Mouse (Mus musculus) limb, embryonic 15.5 days (tissue): ENCODE results near the gene Ralb. TPM values are rescaled to one million over a fixed set of nuclear protein-coding genes. Genes with fewer than 3 reads are reported as not detected.

Experiments
- ATAC-seq: fragments of 200-750 bp; cut with Nextera tagmentation; 2 replicates; pipeline ENCODE4 v1.8.0; 2017; ENCODE audit warnings: low read depth, moderate TSS enrichment; ENCODE audit not compliant: insufficient number of reproducible peaks, low FRiP score, low TSS enrichment
- H3K27ac ChIP-seq: fragments of 300-500 bp; sonication (generic); 2 replicates; pipeline ENCODE4 v1.5.1; 2015; ENCODE audit warnings: moderate library complexity, mild to moderate bottlenecking, inconsistent platforms
- H3K27me3 ChIP-seq: fragments of 300-500 bp; sonication (generic); 2 replicates; pipeline ENCODE4 v1.6.1; 2015; ENCODE audit warnings: inconsistent platforms
- H3K36me3 ChIP-seq: fragments of 300-500 bp; sonication (generic); 2 replicates; pipeline ENCODE4 v1.6.1; 2015; ENCODE audit warnings: inconsistent platforms
- H3K4me1 ChIP-seq: fragments of 300-500 bp; sonication (generic); 2 replicates; pipeline ENCODE4 v1.6.1; 2015; ENCODE audit warnings: inconsistent platforms
- H3K4me2 ChIP-seq: fragments of 300-500 bp; sonication (generic); 2 replicates; pipeline ENCODE4 v1.6.1; 2015; ENCODE audit warnings: mild to moderate bottlenecking, inconsistent platforms
- H3K4me3 ChIP-seq: fragments of 300-500 bp; sonication (generic); 2 replicates; pipeline ENCODE4 v1.5.1; 2015; ENCODE audit warnings: mild to moderate bottlenecking, inconsistent platforms
- H3K9ac ChIP-seq: fragments of 300-500 bp; sonication (generic); 2 replicates; pipeline ENCODE4 v1.6.1; 2015; ENCODE audit warnings: inconsistent platforms
- H3K9me3 ChIP-seq: fragments of 300-500 bp; sonication (generic); 2 replicates; pipeline ENCODE4 v1.6.1; 2016; ENCODE audit warnings: inconsistent platforms
- WGBS: fragments of 180-500 bp; shearing (Covaris S2); methylation state at CpG from one replicate; pipeline ENCODE4 v1.1.7; 2015; 5-methylcytosine and 5-hydroxymethylcytosine counted together
- polyA plus RNA-seq: library from polyadenylated mRNA; unstranded; fragments of >200 nt; fragmentation: Nextera tagmentation; extraction: Ambion mirVana; gene quantifications from 2 replicates; pipeline ENCODE4 v1.2.1, GENCODE M21; 2015

Gene Ralb
- polyA plus RNA-seq, 1 experiment from 2014 or later: 135 TPM

DNA sequence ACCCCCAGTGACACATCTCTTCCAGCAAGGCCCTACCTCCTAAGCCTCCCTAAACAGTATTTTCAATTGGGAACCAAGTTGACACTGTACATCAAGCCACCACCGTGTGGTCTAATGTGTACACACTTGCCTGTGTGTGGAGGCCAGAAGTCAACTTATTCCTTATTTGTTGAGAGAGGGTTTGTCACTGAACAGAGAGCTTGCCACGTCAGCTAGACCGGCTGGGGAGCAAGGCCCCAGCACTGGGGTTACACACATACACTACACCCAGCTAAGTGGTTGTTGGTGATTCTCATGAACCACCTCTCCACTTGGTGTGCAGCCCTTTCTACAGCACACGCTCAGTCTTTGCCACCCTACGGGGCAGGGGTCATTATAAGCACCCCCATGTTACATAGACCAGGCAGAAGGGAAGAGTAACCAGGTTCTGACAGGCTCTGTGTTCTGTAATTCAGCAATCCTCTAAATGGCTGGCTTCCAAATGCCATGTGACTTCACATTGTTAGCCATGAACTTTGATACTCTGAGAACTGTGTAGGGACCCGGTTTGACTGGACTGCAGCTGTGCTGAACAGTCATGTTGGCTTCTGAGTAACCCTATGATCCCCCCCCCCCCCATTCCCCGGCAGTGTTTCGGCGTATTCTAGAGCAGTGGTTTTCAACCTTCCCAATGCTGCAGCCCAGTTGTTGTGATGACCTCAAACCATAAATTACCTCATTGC is 36.4 kb upstream of the Ralb start:
- no peaks in the 10 kb centered on the region for H3K4me1 ChIP-seq
- H3K36me3 ChIP-seq: no peaks in the 10 kb centered on the region
- 83% methylated on average over 9 of the region's 9 CpGs for WGBS
- no peak overlapping the region for H3K4me3 ChIP-seq
- no peak overlapping the region for H3K9ac ChIP-seq
- H3K4me2 ChIP-seq: no peak overlapping the region
- H3K27me3 ChIP-seq: no peaks in the 10 kb centered on the region
- H3K9me3 ChIP-seq: no peaks in the 10 kb centered on the region
- 0 out of 2 replicates have a peak, but pooled peaks have one; percentile 66 for ATAC-seq
- H3K27ac ChIP-seq: no peak overlapping the region

DNA sequence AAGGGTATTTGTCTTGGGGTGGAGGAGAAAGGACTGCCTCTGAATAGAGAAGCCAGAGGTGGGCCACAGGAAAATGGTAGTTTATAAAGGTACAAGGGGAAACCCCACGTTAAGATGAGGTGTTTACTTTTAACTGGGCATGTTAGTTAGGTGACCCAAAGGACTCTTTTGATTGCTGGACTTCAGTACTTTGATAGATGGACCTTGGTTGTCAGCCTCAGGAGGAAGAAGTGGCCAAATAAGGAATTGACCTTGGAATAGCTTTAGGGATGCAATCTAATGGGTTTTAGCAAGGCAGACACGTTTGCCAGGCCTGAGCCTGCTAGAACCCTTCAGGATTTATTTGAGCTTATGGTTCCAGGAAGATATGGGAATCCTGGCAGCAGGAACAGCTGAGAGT is 34.7 kb upstream of the Ralb start:
- 67% methylated on average over 2 of the region's 2 CpGs for WGBS
- Histone ChIP-seq H3K27ac (no peak overlapping the region), H3K36me3 (no peaks in the 10 kb centered on the region), H3K9ac (no peak overlapping the region), H3K9me3 (no peaks in the 10 kb centered on the region), H3K4me3 (no peak overlapping the region), H3K4me1 (no peaks in the 10 kb centered on the region), H3K4me2 (no peak overlapping the region), H3K27me3 (no peaks in the 10 kb centered on the region)
- ATAC-seq: no peak

DNA sequence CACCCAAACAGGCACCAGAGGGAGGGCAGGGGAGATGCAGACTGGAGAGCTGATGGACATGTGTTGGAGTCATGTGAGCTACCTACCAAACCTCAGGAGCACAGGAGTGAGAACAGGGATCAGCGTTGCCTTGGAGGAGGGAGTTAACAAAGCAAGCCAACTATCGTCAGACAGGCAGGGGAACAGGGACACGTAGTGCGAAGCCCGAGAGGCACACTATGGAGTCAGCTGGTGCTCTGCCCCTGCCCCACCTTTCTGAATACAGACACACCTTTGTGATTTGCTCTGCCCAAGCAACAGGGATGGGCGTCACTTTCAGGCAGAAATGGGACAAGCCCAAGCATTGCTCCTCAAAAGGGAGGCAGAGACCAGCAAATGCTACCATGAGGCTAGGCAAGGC is 33.1 kb upstream of the Ralb start:
- 76% methylated on average over 6 of the region's 6 CpGs for WGBS
- ATAC-seq: no peak
- H3K27ac ChIP-seq: no peak overlapping the region
- H3K4me1 ChIP-seq: 0 out of 2 replicates have a peak, but pooled peaks cover 4% of the 10 kb centered on the region
- H3K4me2 ChIP-seq: no peak overlapping the region
- no peaks in the 10 kb centered on the region for H3K36me3 ChIP-seq
- H3K9me3 ChIP-seq: no peaks in the 10 kb centered on the region
- no peak overlapping the region for H3K9ac ChIP-seq
- H3K27me3 ChIP-seq: no peaks in the 10 kb centered on the region
- H3K4me3 ChIP-seq: no peak overlapping the region

DNA sequence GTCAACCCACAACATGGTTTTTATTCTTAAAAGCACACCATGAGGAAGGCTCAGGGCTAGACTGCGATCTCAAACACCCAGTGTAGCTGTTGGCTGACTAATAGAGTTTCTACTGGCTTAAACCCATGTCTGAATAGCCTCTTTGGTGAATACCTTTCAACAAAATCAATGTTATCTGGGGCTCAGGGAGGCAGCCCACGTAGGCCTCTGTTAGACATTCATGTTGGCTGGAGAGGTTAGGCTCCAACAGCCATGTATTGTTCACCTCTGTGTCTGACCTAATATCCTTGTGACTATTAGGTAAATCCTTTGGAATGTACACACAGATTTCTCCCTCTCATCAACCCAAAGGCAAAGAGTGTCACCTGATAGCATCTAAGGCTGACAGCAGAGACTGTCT is 31.5 kb upstream of the Ralb start:
- no peak for ATAC-seq
- H3K36me3 ChIP-seq: no peaks in the 10 kb centered on the region
- no peak overlapping the region for H3K27ac ChIP-seq
- no peak overlapping the region for H3K4me3 ChIP-seq
- 87% methylated on average over 2 of the region's 2 CpGs for WGBS
- H3K9me3 ChIP-seq: no peaks in the 10 kb centered on the region
- H3K27me3 ChIP-seq: no peaks in the 10 kb centered on the region
- no peak overlapping the region for H3K9ac ChIP-seq
- H3K4me1 ChIP-seq: 0 out of 2 replicates have a peak, but pooled peaks cover 4% of the 10 kb centered on the region
- H3K4me2 ChIP-seq: no peak overlapping the region

DNA sequence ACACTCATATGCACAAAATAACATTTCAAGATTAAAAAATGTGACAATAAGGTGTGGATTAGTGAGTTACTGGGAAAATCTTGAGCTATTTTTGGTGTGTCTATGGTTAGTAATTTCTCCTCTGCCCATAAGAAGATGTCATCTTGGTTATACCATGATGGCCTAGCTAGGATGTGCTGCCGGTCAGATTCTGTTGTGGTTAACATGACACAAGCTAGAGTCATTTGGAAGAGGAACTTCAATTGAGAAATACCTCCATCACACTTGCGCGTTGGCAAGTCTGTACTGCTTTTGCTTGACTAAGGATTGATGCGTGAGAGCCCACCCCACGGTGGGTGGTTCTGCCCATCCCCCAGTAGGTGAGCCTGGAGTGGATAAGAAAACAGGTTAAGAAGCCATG is 29.7 kb upstream of the Ralb start:
- Histone ChIP-seq H3K4me1 (0 out of 2 replicates have a peak, but pooled peaks cover 4% of the 10 kb centered on the region), H3K27ac (no peak overlapping the region), H3K36me3 (no peaks in the 10 kb centered on the region), H3K9ac (no peak overlapping the region), H3K27me3 (no peaks in the 10 kb centered on the region), H3K4me2 (no peak overlapping the region), H3K9me3 (no peaks in the 10 kb centered on the region), H3K4me3 (no peak overlapping the region)
- no peak for ATAC-seq
- WGBS: 86% methylated on average over 5 of the region's 5 CpGs

DNA sequence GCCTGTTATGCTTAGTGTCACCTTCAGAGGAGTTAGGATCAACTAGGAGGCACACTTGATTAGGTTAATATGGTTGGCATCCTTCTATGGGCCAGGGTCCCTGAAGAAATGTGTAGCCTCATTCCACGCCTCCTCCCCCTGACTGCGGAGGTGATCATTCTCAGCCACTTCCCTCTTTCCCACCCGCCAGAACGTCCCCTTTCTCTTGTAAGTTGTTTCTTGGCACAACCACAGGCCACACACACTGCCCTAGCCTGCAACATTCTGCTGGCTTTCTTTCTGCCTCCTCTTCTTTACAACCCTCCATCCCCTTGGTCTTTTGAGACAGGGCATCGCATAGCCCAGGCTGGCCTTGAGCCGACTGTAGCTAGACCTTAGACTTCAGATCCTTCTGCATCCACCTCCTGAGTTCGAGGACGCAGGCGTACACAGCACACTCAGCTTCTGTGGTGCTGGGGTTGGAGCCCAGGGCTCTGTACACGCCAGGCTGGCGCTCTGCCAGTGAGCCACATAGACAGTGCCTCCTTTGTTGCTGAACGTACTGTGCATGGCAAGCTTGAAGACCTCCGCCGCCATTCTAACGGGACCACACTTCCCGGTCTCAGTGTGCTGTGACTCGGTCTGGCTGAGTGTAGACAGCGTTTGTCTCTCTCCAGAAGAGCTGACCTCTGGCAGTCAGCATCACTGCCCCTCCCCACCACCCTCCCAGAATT is 28.7 kb upstream of the Ralb start:
- no peak overlapping the region for H3K9ac ChIP-seq
- H3K27ac ChIP-seq: no peak overlapping the region
- no peaks in the 10 kb centered on the region for H3K9me3 ChIP-seq
- H3K27me3 ChIP-seq: no peaks in the 10 kb centered on the region
- 78% methylated on average over 18 of the region's 18 CpGs for WGBS
- H3K4me2 ChIP-seq: no peak overlapping the region
- H3K4me1 ChIP-seq: 0 out of 2 replicates have a peak, but pooled peaks cover 4% of the 10 kb centered on the region
- peaks cover 11% of the 10 kb centered on the region for H3K36me3 ChIP-seq
- no peak for ATAC-seq
- H3K4me3 ChIP-seq: no peak overlapping the region

DNA sequence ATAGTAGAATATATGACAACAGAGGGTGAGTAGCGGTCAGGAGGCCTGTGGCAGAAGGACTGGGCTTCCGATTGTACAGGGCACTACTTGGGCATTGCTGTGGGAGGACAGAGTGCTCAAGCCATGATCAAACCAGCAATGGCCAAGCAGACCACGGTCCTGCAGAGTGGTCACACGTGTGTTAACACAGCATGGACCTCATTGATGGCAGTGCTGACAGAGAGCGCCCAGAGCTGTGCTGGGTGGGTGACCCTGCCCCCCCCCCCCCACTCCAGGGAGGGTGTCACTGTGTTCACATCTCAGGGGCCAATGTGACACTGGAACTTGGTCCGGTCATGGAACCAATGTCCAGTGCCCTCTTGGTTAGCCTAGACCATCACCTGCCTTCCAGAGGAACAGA is 27.6 kb upstream of the Ralb start:
- Histone ChIP-seq H3K4me1 (peaks cover 5% of the 10 kb centered on the region; the same call in 1 of the 2 replicates), H3K4me3 (no peak overlapping the region), H3K9me3 (peaks cover 4% of the 10 kb centered on the region; the same call in 1 of the 2 replicates), H3K9ac (no peak overlapping the region), H3K27ac (no peak overlapping the region), H3K27me3 (no peaks in the 10 kb centered on the region), H3K4me2 (no peak overlapping the region), H3K36me3 (peaks cover 20% of the 10 kb centered on the region)
- no peak; the same call in 1 of the 2 replicates for ATAC-seq
- 92% methylated on average over 6 of the region's 6 CpGs for whole genome bisulfite sequencing

DNA sequence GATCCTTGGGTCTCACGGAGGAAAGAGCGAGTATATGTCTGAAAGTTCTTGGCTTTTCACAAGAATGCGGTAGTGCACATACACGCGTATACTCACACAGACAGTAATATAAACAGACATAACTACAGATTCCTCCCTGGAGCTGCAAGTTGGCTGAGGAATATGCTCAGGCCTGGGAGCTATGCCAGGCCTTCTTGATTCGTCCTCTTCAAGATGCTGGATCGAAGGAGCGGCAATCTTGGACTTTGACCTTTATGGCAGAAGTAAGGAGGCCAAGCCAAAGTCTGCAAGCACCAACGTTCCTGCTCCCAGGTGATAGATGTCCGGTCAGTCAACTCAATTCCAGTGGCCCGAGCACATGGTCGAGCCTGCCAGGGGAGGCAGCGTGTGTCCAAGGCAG is 26.3 kb upstream of the Ralb start:
- no peak overlapping the region; the same call in 1 of the 2 replicates for H3K27ac ChIP-seq
- H3K27me3 ChIP-seq: no peaks in the 10 kb centered on the region
- H3K9ac ChIP-seq: no peak overlapping the region
- peaks cover 4% of the 10 kb centered on the region; the same call in 1 of the 2 replicates for H3K9me3 ChIP-seq
- H3K36me3 ChIP-seq: peaks cover 24% of the 10 kb centered on the region
- peaks cover 16% of the 10 kb centered on the region for H3K4me1 ChIP-seq
- no peak for ATAC-seq
- no peak overlapping the region for H3K4me3 ChIP-seq
- no peak overlapping the region for H3K4me2 ChIP-seq
- WGBS: 87% methylated on average over 13 of the region's 13 CpGs

DNA sequence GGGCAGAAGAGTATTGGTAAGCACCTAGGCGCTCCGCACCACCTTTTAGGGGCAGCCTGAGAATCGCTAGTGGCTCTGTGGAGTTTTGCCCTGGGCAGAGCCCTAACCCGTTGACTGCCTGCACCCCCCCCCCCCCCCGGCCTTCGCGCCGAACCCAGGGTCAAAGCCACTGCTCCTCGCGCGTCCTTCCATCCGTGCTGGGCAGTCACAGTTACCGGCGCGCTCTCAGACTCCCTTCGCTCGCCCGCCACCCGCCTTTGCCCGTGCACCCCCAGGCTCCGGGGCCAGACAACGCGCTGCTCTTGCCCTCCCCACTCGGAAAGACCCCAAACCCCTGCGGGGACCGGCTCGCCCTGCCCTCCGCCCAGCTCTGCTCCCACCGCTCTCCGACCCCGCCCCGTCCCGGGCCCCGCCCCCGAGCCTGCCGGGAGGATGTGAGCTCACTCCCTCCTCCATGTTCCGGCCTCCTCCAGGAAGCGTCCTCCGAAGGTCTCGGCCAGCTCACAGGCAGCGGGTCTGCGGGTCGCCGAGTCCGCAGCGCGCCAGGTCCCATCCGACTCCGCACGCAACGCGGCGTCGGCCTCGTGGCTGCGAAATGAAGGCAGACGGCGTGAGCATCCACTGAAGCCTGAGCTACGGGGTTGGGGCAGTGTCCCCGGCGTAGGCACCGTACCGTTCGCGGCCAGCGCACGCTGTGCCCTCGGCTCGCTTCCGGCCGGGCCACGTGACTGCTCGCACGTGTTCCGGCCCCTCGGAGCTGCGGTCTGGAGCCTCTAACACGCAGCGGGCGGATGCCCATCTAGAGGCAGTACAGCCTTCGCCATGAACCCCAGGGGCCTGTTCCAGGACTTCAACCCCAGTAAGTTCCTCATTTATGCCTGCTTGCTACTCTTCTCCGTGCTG is 21.3 kb upstream of the Ralb start, which contains the start of gene Tmem185b:
Tmem185b (plus strand) TSS at position 472 of the 903 bp plus-strand sequence.
- 2% methylated on average over 77 of the region's 82 CpGs for WGBS
- H3K36me3 ChIP-seq: peaks cover 24% of the 10 kb centered on the region
- H3K4me1 ChIP-seq: peaks cover 25% of the 10 kb centered on the region
- peak; percentile 92 for ATAC-seq
- peak within 1 kb of the TSS; percentile 92 for H3K4me2 ChIP-seq
- peaks cover 4% of the 10 kb centered on the region; the same call in 1 of the 2 replicates for H3K9me3 ChIP-seq
- peak within 1 kb of the TSS; percentile 72 for H3K4me3 ChIP-seq
- H3K27me3 ChIP-seq: no peaks in the 10 kb centered on the region
- peak within 1 kb of the TSS; percentile 88 for H3K27ac ChIP-seq
- H3K9ac ChIP-seq: peak within 1 kb of the TSS; percentile 73

DNA sequence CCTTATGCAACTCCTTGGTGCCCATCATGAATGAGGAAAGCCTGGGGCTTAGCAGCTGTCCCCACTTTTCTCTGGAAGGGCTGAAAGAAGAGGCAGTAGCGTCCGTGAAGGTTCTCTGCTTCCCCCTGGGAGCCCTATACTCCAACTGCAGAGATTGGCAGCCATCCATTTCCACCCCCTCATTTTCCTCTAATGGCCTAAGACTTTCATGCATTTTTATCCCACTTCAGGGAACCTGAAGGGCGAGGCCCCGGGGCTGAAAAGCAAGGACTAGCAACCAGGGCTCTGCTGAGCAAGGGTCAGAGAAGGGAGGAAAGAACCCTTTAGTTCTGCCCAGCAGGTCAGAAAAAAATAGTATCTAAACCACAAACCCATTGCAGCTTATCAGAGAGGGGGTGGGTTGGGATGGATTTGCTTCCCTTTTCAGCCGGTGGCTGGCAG is 20.4 kb upstream of the Ralb start:
- ATAC-seq: no peak
- Histone ChIP-seq H3K4me3 (peak overlapping the region; percentile 72), H3K9me3 (peaks cover 4% of the 10 kb centered on the region; the same call in 1 of the 2 replicates), H3K27me3 (no peaks in the 10 kb centered on the region), H3K36me3 (peaks cover 24% of the 10 kb centered on the region), H3K9ac (peak overlapping the region; percentile 73; the same call in 1 of the 2 replicates), H3K27ac (peak overlapping the region; percentile 88; the same call in 1 of the 2 replicates), H3K4me1 (peaks cover 25% of the 10 kb centered on the region), H3K4me2 (peak overlapping the region; percentile 92)
- 15% methylated on average over 5 of the region's 5 CpGs for WGBS

DNA sequence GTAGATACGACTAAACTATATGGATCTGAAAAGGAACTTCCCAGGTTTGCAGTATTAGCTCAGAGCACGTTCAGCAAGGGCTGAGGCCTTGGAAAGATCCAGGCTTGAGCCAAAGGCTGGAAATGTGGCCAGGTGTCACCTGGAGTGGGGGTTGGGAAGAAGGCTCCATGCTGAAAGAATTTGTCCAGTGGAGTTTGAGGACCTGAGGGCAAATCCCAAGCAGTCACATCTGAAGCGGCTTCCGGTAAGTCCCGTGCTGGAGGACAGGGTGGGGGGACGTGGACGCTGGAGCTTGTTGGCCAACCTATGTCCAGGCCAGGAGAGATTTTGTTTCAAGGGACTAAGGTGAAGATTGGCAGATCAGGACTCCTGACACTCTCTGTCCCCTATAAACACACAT is 19.2 kb upstream of the Ralb start:
- WGBS: 85% methylated on average over 7 of the region's 7 CpGs
- no peak overlapping the region for H3K27ac ChIP-seq
- ATAC-seq: no peak

More for the DNA sequence above, 19.2 kb upstream of the Ralb start:
- Histone ChIP-seq H3K36me3 (peaks cover 19% of the 10 kb centered on the region), H3K4me1 (peaks cover 25% of the 10 kb centered on the region), H3K4me3 (no peak overlapping the region), H3K4me2 (no peak overlapping the region), H3K27me3 (no peaks in the 10 kb centered on the region), H3K9ac (no peak overlapping the region), H3K9me3 (peaks cover 4% of the 10 kb centered on the region; the same call in 1 of the 2 replicates)
